Mouse (Mus musculus) hindbrain, embryonic 10.5 days (tissue): ENCODE data around the gene Mpped2. TPM values are rescaled to one million over a fixed set of nuclear protein-coding genes. Genes with fewer than 3 reads are reported as not detected.
A peak's percentile ranks its signal among the peaks of the same experiment; 100 is the strongest.

Experiments used
- DNase-seq: peaks from one replicate; pipeline ENCODE4 v3.0.0-alpha.2; 2017; ENCODE audit warnings: low spot score
- H3K27ac ChIP-seq: fragments of 300-500 bp; sonication (generic); 2 replicates; pipeline ENCODE4 v1.5.1; 2016; ENCODE audit warnings: mild to moderate bottlenecking, moderate library complexity
- H3K27me3 ChIP-seq: fragments of 300-500 bp; sonication (generic); 2 replicates; pipeline ENCODE4 v1.6.1; 2016; ENCODE audit warnings: mild to moderate bottlenecking; ENCODE audit not compliant: poor library complexity, insufficient read depth, severe bottlenecking
- H3K36me3 ChIP-seq: fragments of 300-500 bp; sonication (generic); 2 replicates; pipeline ENCODE4 v1.6.1; 2016; ENCODE audit warnings: mild to moderate bottlenecking, moderate library complexity
- H3K4me1 ChIP-seq: fragments of 300-500 bp; sonication (generic); replicated peaks from 2 replicates; pipeline ENCODE4 v1.6.1; 2016; ENCODE audit warnings: mild to moderate bottlenecking
- H3K4me3 ChIP-seq: fragments of 300-500 bp; sonication (generic); 2 replicates; pipeline ENCODE4 v1.5.1; 2016; ENCODE audit warnings: mild to moderate bottlenecking, moderate library complexity
- H3K9me3 ChIP-seq: fragments of 300-500 bp; sonication (generic); 2 replicates; pipeline ENCODE4 v1.6.1; 2016; ENCODE audit warnings: mild to moderate bottlenecking, moderate library complexity
- WGBS: fragments of 180-500 bp; shearing (Covaris S2); methylation state at CpG from one replicate; pipeline ENCODE4 v1.1.7; 2016; 5-methylcytosine and 5-hydroxymethylcytosine counted together
- polyA plus RNA-seq: library from polyadenylated mRNA; unstranded; fragments of >200 nt; fragmentation: Nextera tagmentation; extraction: Ambion mirVana; gene quantifications from 2 replicates; pipeline ENCODE4 v1.2.1, GENCODE M21; 2016

Gene Mpped2
- polyA plus RNA-seq: 30.4 and 35.2 TPM in 2 replicates

DNA sequence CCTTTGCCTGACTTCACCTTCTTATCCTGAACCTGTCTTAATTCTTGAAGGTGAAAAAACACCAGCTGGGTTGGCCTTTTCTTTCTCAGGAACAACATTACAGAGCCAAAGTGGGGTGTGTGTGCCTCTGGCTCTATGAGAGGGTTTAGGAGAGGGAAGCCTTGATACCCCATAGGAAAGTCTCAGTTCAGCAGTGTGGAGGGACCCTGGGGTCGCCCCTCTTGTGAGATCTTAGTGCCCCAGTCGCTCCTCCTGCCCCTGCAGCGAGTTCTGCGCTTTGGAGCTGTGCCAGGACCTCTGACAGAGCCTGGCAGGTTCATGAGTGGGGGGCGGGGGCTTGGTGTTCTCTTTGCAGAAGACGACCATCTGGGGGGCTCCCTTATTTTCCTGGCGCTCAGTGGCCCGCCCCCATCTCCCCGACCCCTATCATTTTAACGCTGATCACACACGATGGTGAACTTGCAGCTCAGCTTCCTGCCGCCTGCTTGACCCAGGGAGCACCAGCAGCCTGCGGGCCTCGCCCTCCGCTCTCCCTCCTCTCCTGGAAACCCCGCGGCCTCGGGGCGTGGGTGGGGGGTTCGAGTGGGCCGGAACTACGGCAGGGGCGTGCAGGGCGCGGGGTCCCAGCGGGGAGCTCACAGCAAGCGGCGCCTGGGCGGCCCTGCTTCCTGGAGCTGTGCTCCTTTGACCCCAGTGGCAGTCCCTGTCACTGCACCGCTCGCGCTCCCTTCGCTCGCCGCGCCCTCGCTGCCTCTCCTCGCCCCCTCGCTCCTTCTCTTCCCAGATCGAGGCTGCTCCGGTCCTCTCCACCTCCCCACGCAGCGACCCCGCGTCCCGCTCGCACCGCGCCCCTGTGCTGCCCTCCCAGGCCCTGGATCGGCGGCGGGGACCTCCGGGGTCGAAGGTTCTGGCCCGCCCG, at the start of gene Mpped2:
Gene Mpped2 (plus strand): TSS at position 487 of the 919 bp plus-strand sequence.
- peaks cover 52% of the 10 kb centered on the region for H3K27me3 ChIP-seq
- peaks cover 36% of the 10 kb centered on the region for H3K4me1 ChIP-seq
- DNase-seq: peak; percentile 89
- peak within 1 kb of the TSS; percentile 99 for H3K27ac ChIP-seq
- under 1% methylated on average over 56 of the region's 56 CpGs for WGBS
- H3K4me3 ChIP-seq: peak within 1 kb of the TSS; percentile 87
- no peaks in the 10 kb centered on the region for H3K9me3 ChIP-seq
- H3K36me3 ChIP-seq: no peaks in the 10 kb centered on the region

- H3K4me3 ChIP-seq: no peak overlapping the region
- no peaks in the 10 kb centered on the region for H3K27me3 ChIP-seq
- H3K9me3 ChIP-seq: no peaks in the 10 kb centered on the region
- no peak overlapping the region for H3K27ac ChIP-seq
- no peaks in the 10 kb centered on the region for H3K36me3 ChIP-seq
- 91% methylated on average over 3 of the region's 3 CpGs for WGBS
- H3K4me1 ChIP-seq: peaks cover 10% of the 10 kb centered on the region
- DNase-seq: no peak
Measured at GRCm38 (mm10) chr2:106644782-106645181, 48.3 kb upstream of the Mpped2 start.

DNA sequence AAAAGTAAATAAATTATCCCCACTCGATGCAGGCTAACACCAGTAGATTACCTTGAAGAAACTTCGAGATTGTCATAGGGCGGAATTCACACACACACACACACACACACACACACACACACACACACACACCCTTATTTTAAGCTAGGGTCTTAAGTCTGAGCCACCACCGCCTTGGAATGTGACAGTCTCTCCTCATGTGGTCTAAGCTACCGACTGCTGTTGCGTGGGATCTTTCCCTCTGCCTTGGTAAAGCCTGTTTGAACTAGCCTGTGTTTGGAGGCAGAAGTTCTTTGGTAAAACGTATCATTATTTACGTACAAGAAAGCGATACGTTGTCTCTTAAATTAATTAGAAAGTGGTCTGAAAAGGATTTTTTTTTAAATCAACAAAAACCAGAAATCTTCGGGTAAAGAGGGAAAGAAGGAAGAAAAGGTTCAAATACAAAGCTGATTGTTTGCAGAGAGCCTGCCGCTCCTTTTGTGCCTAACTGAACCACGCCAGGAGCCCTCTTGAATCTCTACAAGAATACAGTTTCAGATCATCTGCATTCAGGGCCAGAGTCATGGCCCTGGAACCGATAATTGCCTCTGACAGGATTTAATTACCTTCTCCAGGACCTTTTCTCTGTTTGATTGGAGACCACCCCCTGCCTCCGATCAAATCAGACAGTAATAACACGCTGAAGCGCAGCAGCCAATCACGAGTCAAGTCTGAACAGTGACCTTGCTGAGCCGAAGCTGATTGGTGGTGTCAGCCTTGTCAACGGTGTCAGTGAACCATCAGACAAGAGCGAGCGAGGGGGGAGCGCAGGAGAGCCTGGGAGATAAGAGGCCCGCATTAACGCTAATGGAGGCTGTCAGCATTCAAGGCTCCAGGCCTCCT, 43.1 kb upstream of the Mpped2 start:
- Histone ChIP-seq H3K36me3 (no peaks in the 10 kb centered on the region), H3K9me3 (no peaks in the 10 kb centered on the region), H3K4me3 (peak overlapping the region; percentile 52), H3K27ac (peak overlapping the region; percentile 88), H3K4me1 (peaks cover 14% of the 10 kb centered on the region), H3K27me3 (0 out of 2 replicates have a peak, but pooled peaks cover 4% of the 10 kb centered on the region)
- 10% methylated on average over 25 of the region's 25 CpGs for WGBS
- peak; percentile 90 for DNase-seq

- peaks cover 14% of the 10 kb centered on the region for H3K4me1 ChIP-seq
- H3K4me3 ChIP-seq: no peak overlapping the region
- no peaks in the 10 kb centered on the region for H3K36me3 ChIP-seq
- no peak for DNase-seq
- H3K27me3 ChIP-seq: peaks cover 4% of the 10 kb centered on the region; the same call in 1 of the 2 replicates
- no peaks in the 10 kb centered on the region for H3K9me3 ChIP-seq
- no peak overlapping the region for H3K27ac ChIP-seq
- 85% methylated on average over 8 of the region's 8 CpGs for WGBS
Measured at GRCm38 (mm10) chr2:106652151-106652550, 40.9 kb upstream of the Mpped2 start.

DNA sequence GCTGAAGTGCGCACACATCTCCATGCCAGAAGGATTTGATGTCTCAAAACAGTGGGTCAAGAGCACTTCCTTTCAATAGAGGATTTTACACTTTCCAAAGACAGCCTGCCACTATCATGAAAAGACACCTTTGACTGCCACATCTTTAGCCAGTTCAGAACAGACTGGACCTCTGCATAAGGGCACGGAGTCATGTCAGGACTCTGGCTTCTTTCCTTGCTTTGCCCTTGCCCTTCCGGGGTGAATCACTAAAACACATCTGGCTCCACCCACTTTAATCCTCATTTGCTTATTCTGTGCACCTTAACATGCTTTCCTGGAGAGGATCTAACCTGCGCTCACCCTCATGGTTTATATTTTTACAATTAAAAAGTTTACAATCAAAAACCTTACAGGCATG, 40.3 kb upstream of the Mpped2 start:
- Histone ChIP-seq H3K36me3 (no peaks in the 10 kb centered on the region), H3K9me3 (no peaks in the 10 kb centered on the region), H3K4me3 (no peak overlapping the region), H3K27ac (no peak overlapping the region), H3K4me1 (peaks cover 14% of the 10 kb centered on the region), H3K27me3 (peaks cover 4% of the 10 kb centered on the region; the same call in 1 of the 2 replicates)
- DNase-seq: no peak
- 86% methylated on average over 4 of the region's 4 CpGs for WGBS

DNA sequence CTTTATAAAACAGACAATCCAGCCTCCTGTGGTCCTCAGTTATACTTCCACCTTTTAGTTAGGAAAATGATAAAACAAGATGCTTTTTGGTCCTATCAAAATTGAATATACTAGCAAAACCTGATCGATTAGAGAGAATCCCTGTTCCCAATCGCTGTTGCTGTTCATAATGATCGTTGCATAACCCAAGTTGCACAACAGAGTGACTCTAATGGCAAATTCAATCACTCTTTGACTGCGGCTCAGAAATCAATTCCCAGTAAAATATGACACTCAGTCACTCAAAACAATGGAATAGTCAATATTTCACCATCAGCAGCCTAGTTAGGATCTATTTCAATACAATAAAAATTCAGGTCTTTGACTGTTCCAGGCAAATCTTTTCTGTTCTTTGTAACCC, 39.8 kb upstream of the Mpped2 start:
- WGBS: 89% methylated on average over 4 of the region's 4 CpGs

DNA sequence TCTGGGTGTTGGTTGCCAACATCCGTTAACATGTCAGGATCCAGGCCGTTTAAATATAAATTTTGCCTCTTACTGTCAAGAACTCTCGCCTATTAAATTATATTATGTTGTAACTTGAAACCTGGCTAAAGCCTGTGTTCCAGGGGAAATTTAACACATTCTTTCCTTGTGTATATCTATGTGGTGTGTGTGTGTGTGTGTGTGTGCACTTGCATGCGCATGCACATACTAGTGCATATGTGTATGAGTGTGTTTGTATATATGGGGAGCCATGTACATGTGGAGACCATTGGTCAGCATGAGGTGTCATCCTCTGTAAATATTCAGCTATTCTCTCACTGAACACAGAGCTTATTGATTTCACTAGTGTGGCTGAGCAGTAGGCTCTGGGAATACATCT, 37.8 kb upstream of the Mpped2 start:
- Histone ChIP-seq H3K36me3 (no peaks in the 10 kb centered on the region), H3K9me3 (no peaks in the 10 kb centered on the region), H3K27me3 (peaks cover 4% of the 10 kb centered on the region; the same call in 1 of the 2 replicates), H3K4me3 (no peak overlapping the region), H3K27ac (no peak overlapping the region), H3K4me1 (peaks cover 4% of the 10 kb centered on the region)
- DNase-seq: no peak
- 86% methylated on average over 4 of the region's 4 CpGs for WGBS

More for the DNA sequence above, 39.8 kb upstream of the Mpped2 start:
- no peak overlapping the region for H3K4me3 ChIP-seq
- DNase-seq: no peak
- peaks cover 4% of the 10 kb centered on the region; the same call in 1 of the 2 replicates for H3K27me3 ChIP-seq
- H3K9me3 ChIP-seq: no peaks in the 10 kb centered on the region
- no peak overlapping the region for H3K27ac ChIP-seq
- H3K4me1 ChIP-seq: peaks cover 14% of the 10 kb centered on the region
- H3K36me3 ChIP-seq: no peaks in the 10 kb centered on the region

- Histone ChIP-seq H3K36me3 (no peaks in the 10 kb centered on the region), H3K4me1 (no peaks in the 10 kb centered on the region), H3K9me3 (no peaks in the 10 kb centered on the region), H3K4me3 (no peak overlapping the region), H3K27me3 (0 out of 2 replicates have a peak, but pooled peaks cover 3% of the 10 kb centered on the region), H3K27ac (no peak overlapping the region)
- WGBS: 76% methylated on average over 11 of the region's 11 CpGs
- no peak for DNase-seq
Measured at GRCm38 (mm10) chr2:106665271-106665670, 27.8 kb upstream of the Mpped2 start.

DNA sequence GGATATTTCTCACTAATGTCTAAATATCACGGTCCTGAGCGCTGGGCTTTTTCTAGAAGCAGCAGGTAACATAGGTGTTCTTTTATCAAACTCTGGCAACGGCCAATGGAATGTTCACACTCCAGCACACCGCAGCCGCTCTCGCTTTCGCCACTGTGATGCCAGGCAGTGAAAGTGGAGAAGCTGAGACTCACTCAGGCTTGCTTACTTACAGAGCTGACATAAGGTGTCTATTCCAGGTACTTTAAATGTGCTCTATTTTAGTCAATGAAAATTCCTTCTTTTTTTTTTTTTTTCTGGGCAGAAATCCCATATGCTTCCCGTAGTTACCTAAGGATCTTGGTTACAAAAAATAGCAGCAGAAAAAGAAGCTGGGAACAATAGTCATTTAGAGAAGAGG, 18.8 kb upstream of the Mpped2 start:
- Histone ChIP-seq H3K4me3 (no peak overlapping the region), H3K4me1 (no peaks in the 10 kb centered on the region), H3K27ac (no peak overlapping the region), H3K27me3 (no peaks in the 10 kb centered on the region), H3K36me3 (no peaks in the 10 kb centered on the region), H3K9me3 (no peaks in the 10 kb centered on the region)
- no peak for DNase-seq
- WGBS: 89% methylated on average over 8 of the region's 8 CpGs

DNA sequence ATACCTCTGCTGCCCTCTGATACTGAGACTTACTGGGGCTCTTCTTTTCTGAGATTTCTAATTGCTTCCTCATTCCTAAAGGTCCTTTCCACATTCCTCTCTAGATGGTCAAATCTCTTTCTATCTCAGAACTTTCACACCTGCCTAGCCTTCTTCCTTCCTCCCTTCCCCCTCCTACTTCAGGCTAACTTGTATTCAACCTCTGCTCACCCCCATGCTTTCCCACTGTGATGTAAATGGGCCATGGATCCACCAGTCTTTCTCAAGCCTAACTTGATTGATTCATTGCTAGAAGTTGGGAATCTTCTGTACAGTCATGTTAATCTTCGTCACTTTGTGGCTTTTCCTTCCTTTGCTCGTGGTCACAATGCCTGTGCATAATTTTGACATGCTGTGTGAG, 15.6 kb upstream of the Mpped2 start:
- Histone ChIP-seq H3K27me3 (no peaks in the 10 kb centered on the region), H3K4me3 (no peak overlapping the region), H3K27ac (no peak overlapping the region), H3K9me3 (no peaks in the 10 kb centered on the region), H3K4me1 (no peaks in the 10 kb centered on the region), H3K36me3 (no peaks in the 10 kb centered on the region)
- DNase-seq: no peak
- WGBS: 53% methylated on average over 2 of the region's 2 CpGs

GRCm38 (mm10) chr2:106679720-106680455, 13.2 kb upstream of the Mpped2 start:
- Histone ChIP-seq H3K4me1 (peaks cover 6% of the 10 kb centered on the region; the same call in 1 of the 2 replicates), H3K4me3 (no peak overlapping the region), H3K36me3 (no peaks in the 10 kb centered on the region), H3K27me3 (no peaks in the 10 kb centered on the region), H3K9me3 (no peaks in the 10 kb centered on the region), H3K27ac (no peak overlapping the region)
- 78% methylated on average over 5 of the region's 5 CpGs for WGBS
- DNase-seq: no peak

DNA sequence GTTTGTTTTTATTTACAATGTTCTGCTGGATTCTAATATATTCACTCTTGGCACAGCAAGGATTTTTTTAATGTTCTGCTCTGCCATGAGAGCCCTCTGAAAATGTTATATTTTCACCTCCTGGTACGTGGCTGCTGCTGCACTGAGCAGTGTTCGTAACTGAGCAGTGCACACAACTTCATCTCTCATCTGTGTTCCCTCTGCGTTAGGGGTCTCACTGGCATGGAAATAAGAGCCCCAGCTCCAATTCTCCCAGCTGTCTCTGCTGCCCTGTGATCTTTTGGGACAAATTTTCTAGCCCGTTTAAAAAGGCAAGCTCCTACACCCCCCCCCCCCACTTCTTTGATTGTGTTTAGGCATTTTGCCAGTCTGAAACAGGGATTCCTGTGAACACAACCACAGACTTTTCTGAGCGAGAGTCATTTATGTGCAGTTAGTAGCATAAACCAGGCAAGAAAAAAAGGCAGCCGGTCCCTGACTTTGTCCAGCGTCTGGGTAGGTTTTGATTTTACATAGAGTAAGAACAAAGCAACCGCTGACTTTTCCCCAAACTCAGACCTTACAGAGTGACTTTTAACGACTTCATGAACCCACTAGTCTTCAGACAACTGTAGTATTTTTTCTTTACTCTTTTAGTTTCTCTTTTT, 9.8 kb upstream of the Mpped2 start:
- DNase-seq: peak; percentile 7
- H3K9me3 ChIP-seq: no peaks in the 10 kb centered on the region
- 46% methylated on average over 9 of the region's 9 CpGs for WGBS
- no peaks in the 10 kb centered on the region for H3K36me3 ChIP-seq
- no peak overlapping the region for H3K4me3 ChIP-seq
- no peak overlapping the region for H3K27ac ChIP-seq
- peaks cover 5% of the 10 kb centered on the region; the same call in 1 of the 2 replicates for H3K27me3 ChIP-seq
- peaks cover 6% of the 10 kb centered on the region; the same call in 1 of the 2 replicates for H3K4me1 ChIP-seq
